Mouse (Mus musculus) liver, embryonic 14 days (tissue): Measurements from ENCODE around the gene Eng. TPM values are rescaled to one million over a fixed set of nuclear protein-coding genes. Genes with fewer than 3 reads are reported as not detected.

Experiments used
- polyA plus RNA-seq: library from polyadenylated mRNA; depleted of rRNA; stranded (reverse); fragments of >200 nt; gene quantifications from 2 replicates; pipeline ENCODE4 v1.2.3, GENCODE M21; 2012; rRNA removed

The Eng gene
- 11.3 and 14.1 TPM in 2 replicates for polyA plus RNA-seq

DNA sequence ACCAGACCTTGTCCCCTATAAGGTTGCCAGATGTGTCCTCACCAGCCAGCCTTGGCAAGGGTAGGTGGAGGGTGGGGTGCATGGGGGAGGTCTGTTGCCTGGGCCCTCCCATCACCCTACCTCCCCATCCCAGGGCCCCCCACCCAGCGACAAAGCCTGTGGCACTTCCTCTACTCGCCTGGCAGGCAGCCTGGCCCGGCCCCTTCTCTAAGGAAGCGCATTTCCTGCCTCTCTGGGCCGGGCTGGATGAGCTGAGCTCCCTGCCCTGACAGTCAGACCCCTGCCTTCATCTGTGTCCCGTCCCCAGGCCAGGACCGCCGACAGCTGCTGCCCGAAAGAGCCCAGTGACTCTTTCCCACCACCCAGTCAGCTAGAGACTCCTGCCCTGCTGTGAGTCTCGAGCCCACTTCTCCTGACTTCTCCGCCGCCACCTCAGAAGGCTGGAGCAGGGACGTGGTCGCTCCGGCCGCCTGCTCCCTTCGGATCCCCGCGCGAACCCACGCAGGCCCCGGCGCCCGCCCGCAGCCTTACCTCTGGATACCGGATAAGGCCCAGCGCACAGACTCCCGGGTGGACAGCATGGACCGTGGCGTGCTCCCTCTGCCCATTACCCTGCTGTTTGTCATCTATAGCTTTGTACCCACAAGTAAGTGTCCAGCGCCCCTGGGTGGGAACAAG lies at the start of gene Eng:
Gene Eng, plus strand, starts transcription at position 217 of the 678 bp plus-strand sequence.

DNA sequence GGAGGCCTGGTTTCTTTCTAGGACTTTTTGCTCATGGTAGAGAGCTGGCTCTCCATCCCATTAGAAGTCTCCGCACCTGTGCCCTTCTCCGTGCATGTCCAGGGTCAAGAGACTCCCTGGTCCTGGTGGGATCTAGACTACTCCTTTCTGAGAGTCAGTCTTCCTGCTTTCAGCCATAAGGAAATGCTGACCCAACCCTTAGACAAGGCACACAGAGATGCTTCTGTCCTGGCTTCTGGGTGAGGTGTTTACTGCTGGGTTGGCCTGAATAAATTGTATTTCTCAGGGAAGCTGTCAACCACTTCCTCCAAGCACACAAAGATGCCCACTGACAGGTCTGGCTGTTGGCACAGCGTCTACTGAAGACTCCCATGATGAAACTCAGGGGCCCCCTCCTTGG lies 47.0 kb upstream of the Eng start, which contains the start of gene St6galnac6:
Gene St6galnac6, plus strand, starts transcription at position 301 of the 400 bp plus-strand sequence.

DNA sequence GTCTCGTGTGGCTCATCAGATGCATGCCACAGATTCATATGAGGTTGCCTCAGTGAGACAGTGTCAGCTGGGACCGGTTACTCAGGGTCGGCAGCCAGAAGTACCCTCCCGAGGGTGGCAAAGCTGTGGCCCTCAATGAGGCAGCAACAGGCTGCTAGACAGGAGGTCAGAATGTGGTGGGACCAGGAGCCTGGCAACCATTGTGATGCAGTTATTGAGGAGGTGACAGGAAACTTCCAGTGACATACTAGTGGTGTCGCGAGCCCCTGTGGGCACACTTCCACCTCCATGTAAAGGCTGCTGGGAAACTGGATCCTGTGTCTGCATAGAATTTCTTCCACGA lies 24.9 kb upstream of the Eng start, which contains the start of gene Ak1:
Gene Ak1, plus strand, starts transcription at position 242 of the 343 bp plus-strand sequence.

DNA sequence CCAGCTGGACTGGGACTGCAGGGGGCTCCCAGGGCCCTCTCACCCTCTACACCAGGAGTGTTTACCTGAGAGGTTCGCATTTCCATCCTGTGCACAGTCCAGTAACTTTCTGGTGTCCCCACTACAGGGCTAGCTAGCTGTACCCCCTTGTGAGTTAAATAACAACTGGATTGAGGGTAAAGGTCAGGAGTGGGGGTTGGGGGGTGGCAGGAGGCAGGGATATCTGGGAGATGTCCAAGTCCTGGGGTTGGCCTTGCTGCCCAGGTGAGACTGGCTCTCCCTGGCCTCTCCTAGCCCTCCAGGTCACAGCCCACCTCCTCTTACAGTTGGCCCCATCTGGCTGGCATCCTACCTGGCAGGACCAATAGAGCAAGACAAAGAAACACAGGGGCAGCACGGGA lies 57.6 kb downstream of the Eng start, which contains the start of gene Fpgs:
Gene Fpgs, minus strand, starts transcription at position 125 of the 401 bp plus-strand sequence.

DNA sequence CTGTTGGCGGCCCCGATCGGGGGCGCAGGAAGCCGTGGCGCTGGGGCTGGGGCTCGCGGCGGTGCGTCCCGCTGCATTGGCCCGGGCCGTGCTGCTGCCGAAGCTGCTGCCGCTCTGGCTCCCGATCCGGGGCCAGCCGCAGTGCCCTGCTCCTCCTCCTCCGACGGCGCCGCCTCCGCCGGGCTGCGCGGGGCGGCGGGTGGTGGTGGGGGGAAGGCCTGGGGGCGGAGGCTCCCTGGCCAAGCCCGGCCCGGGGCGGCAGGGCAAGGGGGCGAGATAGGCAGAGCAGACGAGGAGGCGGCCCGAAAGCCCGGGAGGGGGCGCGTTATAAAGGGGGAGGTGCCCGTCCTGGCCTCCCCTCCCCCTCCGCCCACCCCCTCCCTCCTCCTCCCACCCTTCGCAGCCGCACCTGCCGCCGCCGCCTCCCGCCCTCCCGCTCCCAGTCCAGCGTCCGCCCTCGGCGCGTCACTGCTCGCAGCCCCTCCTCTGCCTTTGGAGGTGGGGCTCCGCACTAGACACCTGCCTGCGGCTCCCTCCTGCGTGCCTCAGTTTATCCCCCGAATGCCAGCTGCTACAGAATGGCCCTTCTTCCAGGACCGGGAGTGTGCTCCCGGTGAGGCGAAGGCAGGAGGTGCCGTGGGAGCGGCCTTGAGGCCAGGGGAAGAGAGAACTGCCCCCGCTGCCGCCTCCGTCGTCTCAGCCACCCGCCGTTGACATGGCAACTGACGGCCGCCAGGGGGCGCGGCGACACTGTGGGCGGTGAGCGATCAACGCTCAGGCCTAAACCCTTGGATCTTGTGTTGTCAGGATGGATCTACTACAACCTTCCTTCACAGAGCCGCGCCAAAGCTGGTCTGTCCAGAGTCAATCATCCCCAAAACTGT lies 66.8 kb downstream of the Eng start, which contains the start of gene Cdk9:
Gene Cdk9, minus strand, starts transcription at position 143 of the 884 bp plus-strand sequence.

DNA sequence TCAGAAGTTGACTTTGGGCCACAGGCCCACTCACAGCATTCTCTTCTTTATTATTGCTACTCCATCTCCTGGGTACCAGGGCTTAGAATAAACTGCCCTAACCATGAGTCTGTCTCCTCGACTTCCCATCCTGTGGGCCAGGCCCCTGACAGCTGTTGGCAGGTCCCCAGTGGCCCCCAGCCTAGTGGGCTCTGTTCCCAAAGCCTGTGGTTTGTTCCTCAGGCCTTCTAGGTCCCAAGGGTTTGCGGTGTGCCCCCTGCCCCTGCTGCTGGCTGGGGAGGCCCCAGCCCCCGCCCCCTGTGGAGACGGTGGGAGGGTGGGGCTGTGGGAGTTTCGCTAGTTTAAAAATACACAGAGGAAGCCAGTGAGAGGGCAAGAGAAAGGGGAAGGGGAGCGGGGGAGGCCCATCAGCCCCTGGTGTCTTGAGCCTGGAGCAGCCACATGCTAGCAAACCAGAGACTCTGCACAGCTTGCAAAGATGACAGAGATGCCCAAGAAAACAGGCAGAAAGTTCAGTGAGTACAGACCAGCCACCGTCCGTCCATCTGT lies 74.4 kb downstream of the Eng start, which contains the start of gene Sh2d3c:
Gene Sh2d3c, plus strand, starts transcription at position 375 of the 549 bp plus-strand sequence.

Other genes starting within 250 kb of the Eng start
- 1.1 and 1.2 TPM in 2 replicates for gene Naif1, start 196.1 kb upstream of the Eng start, polyA plus RNA-seq
- 5.9 TPM in 2 replicates for gene Slc25a25, start 195.2 kb upstream of the Eng start, polyA plus RNA-seq
- gene Fam102a, start 111.3 kb upstream of the Eng start, polyA plus RNA-seq, result 0.90 and 0.97 TPM in 2 replicates
- gene Dpm2, start 75.7 kb upstream of the Eng start, polyA plus RNA-seq, result 47.8 and 53.3 TPM in 2 replicates
- 0.01 and 0.14 TPM in 2 replicates for gene Pip5kl1, start 71.8 kb upstream of the Eng start, polyA plus RNA-seq
- not detected in 2 replicates for gene 9430097D07Rik, start 70.9 kb upstream of the Eng start, polyA plus RNA-seq
- gene St6galnac4, start 59.5 kb upstream of the Eng start, polyA plus RNA-seq, result 5.3 and 5.4 TPM in 2 replicates
- gene St6galnac6, start 46.9 kb upstream of the Eng start, polyA plus RNA-seq, result 9.7 and 11.1 TPM in 2 replicates
- 0.54 and 1.3 TPM in 2 replicates for gene Ak1, start 24.8 kb upstream of the Eng start, polyA plus RNA-seq
- gene Fpgs, start 57.5 kb downstream of the Eng start, polyA plus RNA-seq, result 48.8 and 53.5 TPM in 2 replicates
- gene Cdk9, start 66.5 kb downstream of the Eng start, polyA plus RNA-seq, result 52.6 and 57.4 TPM in 2 replicates
- 3.8 and 4.6 TPM in 2 replicates for gene Sh2d3c, start 74.5 kb downstream of the Eng start, polyA plus RNA-seq
- 0.06 TPM in 1 of 2 replicates, not detected in the other for gene 6330409D20Rik, start 94.4 kb downstream of the Eng start, polyA plus RNA-seq
- gene Tor2a, start 110.6 kb downstream of the Eng start, polyA plus RNA-seq, result 17.3 and 22.1 TPM in 2 replicates
- gene Ttc16, start 129.0 kb downstream of the Eng start, polyA plus RNA-seq, result 0.21 and 0.23 TPM in 2 replicates
- gene Ptrh1, start 129.2 kb downstream of the Eng start, polyA plus RNA-seq, result 1.6 and 1.8 TPM in 2 replicates
- 0.01 TPM in 1 of 2 replicates, not detected in the other for gene Cfap157, start 137.8 kb downstream of the Eng start, polyA plus RNA-seq
- gene Stxbp1, start 200.7 kb downstream of the Eng start, polyA plus RNA-seq, result 2.0 TPM in 2 replicates
- gene Fam129b, start 229.5 kb downstream of the Eng start, polyA plus RNA-seq, result 5.8 and 6.0 TPM in 2 replicates